Mouse (Mus musculus): ENCODE data around the gene Alx1.

- no peak for TF ChIP-seq CTCF (IDR thresholded peaks at IDR 0.05; ENCODE audit: insufficient read depth, low read depth, low read length)
- TF ChIP-seq POLR2A (IDR thresholded peaks at IDR 0.05; ENCODE audit: insufficient read depth, low read depth, low read length), result no peak
Measured at GRCm38 (mm10) chr10:103028253-103029131, 1.5 kb downstream of the Alx1 start.

Data from olfactory bulb, adult 2 months (tissue).